In the genomic region with DNA sequence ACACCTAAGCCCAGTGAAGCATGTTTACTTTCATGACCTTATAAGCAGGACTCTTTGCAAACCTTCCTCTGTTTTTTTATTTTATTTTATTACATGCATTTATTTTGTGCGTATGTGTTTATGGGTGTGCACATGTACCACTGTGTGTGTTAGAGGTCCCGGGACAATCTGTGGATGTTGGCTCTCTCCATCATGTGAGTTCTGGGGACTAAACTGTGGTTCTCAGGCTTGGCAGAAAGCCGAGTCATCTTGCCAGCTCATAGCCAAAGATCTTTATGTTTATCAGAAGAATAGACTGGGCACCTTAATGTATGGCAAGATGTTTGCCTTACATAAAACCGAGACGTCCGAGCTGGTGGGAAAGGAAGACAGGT, we compare ENCODE assay signal across 8 mouse cellular contexts. TPM values are rescaled to one million over a fixed set of nuclear protein-coding genes. Genes with fewer than 3 reads are reported as not detected.
DNase-seq lines count a peak whose midpoint lies in the region; ATAC-seq and TF ChIP-seq lines count a peak whose summit lies in the region.

No protein-coding gene starts in this region.

- no peaks in the 10 kb centered on the region for H3K36me3 ChIP-seq in forebrain, embryonic 11.5 days (ENCODE audit: control insufficient read depth, insufficient read depth, low read length)
- H3K36me3 ChIP-seq in forebrain, embryonic 16.5 days (ENCODE audit: control insufficient read depth, insufficient read depth), result no peaks in the 10 kb centered on the region
- H3K36me3 ChIP-seq in kidney, postnatal 0 days (ENCODE audit: insufficient read depth, low read length), result no peaks in the 10 kb centered on the region
- no peaks in the 10 kb centered on the region for H3K36me3 ChIP-seq in forebrain, embryonic 12.5 days (replicated peaks)
- H3K36me3 ChIP-seq in midbrain, embryonic 14.5 days (ENCODE audit: control insufficient read depth, insufficient read depth, low read length), result no peaks in the 10 kb centered on the region

- no peaks in the 10 kb centered on the region for H3K27me3 ChIP-seq in forebrain, embryonic 11.5 days (ENCODE audit: control insufficient read depth, insufficient read depth, low read length)
- H3K27me3 ChIP-seq in forebrain, embryonic 16.5 days (replicated peaks; ENCODE audit: control insufficient read depth, insufficient read depth, low read length), result no peaks in the 10 kb centered on the region
- no peaks in the 10 kb centered on the region for H3K27me3 ChIP-seq in kidney, postnatal 0 days (ENCODE audit: insufficient read depth, low read length)
- H3K27me3 ChIP-seq in forebrain, embryonic 12.5 days, result peaks cover 14% of the 10 kb centered on the region; the same call in 1 of the 2 replicates
- H3K27me3 ChIP-seq in midbrain, embryonic 14.5 days (ENCODE audit: control insufficient read depth, insufficient read depth, low read length), result no peaks in the 10 kb centered on the region

- WGBS in forebrain, embryonic 11.5 days, result 64% methylated on average over 6 of the region's 6 CpGs
- 28% methylated on average over 6 of the region's 6 CpGs for WGBS in forebrain, embryonic 16.5 days
- WGBS in kidney, postnatal 0 days, result 58% methylated on average over 6 of the region's 6 CpGs
- 46% methylated on average over 6 of the region's 6 CpGs for WGBS in forebrain, embryonic 12.5 days
- WGBS in midbrain, embryonic 14.5 days, result 50% methylated on average over 6 of the region's 6 CpGs

- 0 out of 2 replicates have a peak, but pooled peaks have one; percentile 1 for ATAC-seq in forebrain, embryonic 11.5 days (replicated peaks; ENCODE audit: low FRiP score)
- ATAC-seq in forebrain, embryonic 16.5 days, result no peak
- no peak for ATAC-seq in kidney, postnatal 0 days (replicated peaks; ENCODE audit: low FRiP score, low read depth)
- peak; percentile 28; the same call in 1 of the 2 replicates for ATAC-seq in forebrain, embryonic 12.5 days (ENCODE audit: low FRiP score)
- ATAC-seq in midbrain, embryonic 14.5 days (ENCODE audit: low FRiP score, low TSS enrichment), result no peak
- no peak for ATAC-seq in megakaryocyte, adult 5-6 weeks (ENCODE audit: poor library complexity, severe bottlenecking)

- no peak overlapping the region for H3K4me2 ChIP-seq in forebrain, embryonic 11.5 days (ENCODE audit: low read depth, low read length, severe bottlenecking)
- no peak overlapping the region; the same call in 1 of the 2 replicates for H3K4me2 ChIP-seq in forebrain, embryonic 16.5 days (ENCODE audit: low read length)
- H3K4me2 ChIP-seq in kidney, postnatal 0 days (ENCODE audit: low read length), result no peak overlapping the region
- no peak overlapping the region for H3K4me2 ChIP-seq in forebrain, embryonic 12.5 days
- H3K4me2 ChIP-seq in midbrain, embryonic 14.5 days (ENCODE audit: low read length), result no peak overlapping the region

- H3K27ac ChIP-seq in forebrain, embryonic 11.5 days (ENCODE audit: low read depth, low read length), result peak overlapping the region; percentile 67; the same call in 1 of the 2 replicates
- H3K27ac ChIP-seq in forebrain, embryonic 16.5 days (ENCODE audit: low read length), result no peak overlapping the region
- H3K27ac ChIP-seq in kidney, postnatal 0 days, result peak overlapping the region; percentile 79
- H3K27ac ChIP-seq in forebrain, embryonic 12.5 days, result peak overlapping the region; percentile 82
- 0 out of 2 replicates have a peak overlapping the region, but pooled peaks have one; percentile 5 for H3K27ac ChIP-seq in midbrain, embryonic 14.5 days (replicated peaks; ENCODE audit: low read depth, low read length)

- H3K4me3 ChIP-seq in forebrain, embryonic 11.5 days (ENCODE audit: low read depth, low read length), result no peak overlapping the region
- H3K4me3 ChIP-seq in forebrain, embryonic 16.5 days (replicated peaks; ENCODE audit: low read length), result no peak overlapping the region
- no peak overlapping the region for H3K4me3 ChIP-seq in kidney, postnatal 0 days (replicated peaks; ENCODE audit: low read depth, low read length)
- no peak overlapping the region for H3K4me3 ChIP-seq in forebrain, embryonic 12.5 days (replicated peaks)
- H3K4me3 ChIP-seq in midbrain, embryonic 14.5 days (replicated peaks; ENCODE audit: low read depth, low read length), result no peak overlapping the region

- peaks cover 16% of the 10 kb centered on the region; the same call in 1 of the 2 replicates for H3K4me1 ChIP-seq in forebrain, embryonic 11.5 days (replicated peaks; ENCODE audit: control insufficient read depth, insufficient read depth, low read length)
- H3K4me1 ChIP-seq in forebrain, embryonic 16.5 days (replicated peaks; ENCODE audit: control insufficient read depth, insufficient read depth, low read length), result peaks cover 20% of the 10 kb centered on the region
- H3K4me1 ChIP-seq in kidney, postnatal 0 days (replicated peaks; ENCODE audit: insufficient read depth, low read length), result peaks cover 14% of the 10 kb centered on the region; the same call in 1 of the 2 replicates
- peaks cover 23% of the 10 kb centered on the region for H3K4me1 ChIP-seq in forebrain, embryonic 12.5 days
- H3K4me1 ChIP-seq in midbrain, embryonic 14.5 days (ENCODE audit: control insufficient read depth, insufficient read depth, low read length), result peaks cover 18% of the 10 kb centered on the region

- no peak overlapping the region for H3K9ac ChIP-seq in forebrain, embryonic 11.5 days (ENCODE audit: low read length)
- no peak overlapping the region for H3K9ac ChIP-seq in forebrain, embryonic 16.5 days (replicated peaks; ENCODE audit: low read depth, low read length)
- H3K9ac ChIP-seq in kidney, postnatal 0 days (ENCODE audit: low read depth, low read length), result no peak overlapping the region
- H3K9ac ChIP-seq in forebrain, embryonic 12.5 days, result no peak overlapping the region
- H3K9ac ChIP-seq in midbrain, embryonic 14.5 days (replicated peaks; ENCODE audit: low read length), result no peak overlapping the region

- no peak for TF ChIP-seq CTCF in kidney, postnatal 0 days (IDR thresholded peaks at IDR 0.05; ENCODE audit: low read depth)

- no peaks in the 10 kb centered on the region for H3K9me3 ChIP-seq in forebrain, embryonic 11.5 days (ENCODE audit: control insufficient read depth, low read length)
- no peaks in the 10 kb centered on the region for H3K9me3 ChIP-seq in forebrain, embryonic 16.5 days (ENCODE audit: control insufficient read depth, low read length)
- H3K9me3 ChIP-seq in kidney, postnatal 0 days (replicated peaks; ENCODE audit: low read length), result no peaks in the 10 kb centered on the region
- H3K9me3 ChIP-seq in forebrain, embryonic 12.5 days, result no peaks in the 10 kb centered on the region
- H3K9me3 ChIP-seq in midbrain, embryonic 14.5 days (ENCODE audit: control insufficient read depth, low read length), result no peaks in the 10 kb centered on the region

- no peak for DNase-seq in forebrain, embryonic 11.5 days (ENCODE audit: low spot score)
- DNase-seq in kidney, postnatal 0 days (ENCODE audit: low spot score), result no peak
- DNase-seq in kidney, adult 8-10 months, result no peak
- DNase-seq in midbrain, embryonic 14.5 days, result peak; percentile 27
- no peak for DNase-seq in frontal cortex, adult 2 months (ENCODE audit: extremely low spot score in 1 of 2, low spot score in 1 of 2)

RNA-seq across cellular contexts. Expression of a gene that starts 27.8 kb away (rescaled TPM):
- polyA plus RNA-seq in forebrain, embryonic 11.5 days (2014; fragmentation: Nextera tagmentation; extraction: Ambion mirVana), result 8.5 and 8.8 TPM in 2 replicates
- 8.8 TPM in 2 replicates for polyA plus RNA-seq in forebrain, embryonic 16.5 days (2015; fragmentation: Nextera tagmentation; extraction: Ambion mirVana)
- polyA plus RNA-seq in kidney, postnatal 0 days (2015; fragmentation: Nextera tagmentation; extraction: Ambion mirVana), result 17.6 and 18.2 TPM in 2 replicates
- 10.2 and 11.4 TPM in 2 replicates for polyA plus RNA-seq in forebrain, embryonic 12.5 days (2016; fragmentation: Nextera tagmentation; extraction: Ambion mirVana)
- polyA plus RNA-seq in midbrain, embryonic 14.5 days (2014; fragmentation: Nextera tagmentation; extraction: Ambion mirVana), result 3.8 and 4.4 TPM in 2 replicates
- polyA plus RNA-seq in frontal cortex, adult 2 months (2012; rRNA removed), result 25.7 and 27.8 TPM in 2 replicates
- 29.6 and 35.7 TPM in 2 replicates for total RNA-seq in megakaryocyte, adult 5-6 weeks (2015)
- 15.9 and 17.6 TPM in 2 replicates for total RNA-seq in megakaryocyte, adult 5-6 weeks (2017)

Comparison
In these comparisons a context has a peak if more than half of its experiments do, and no peak if none do; other contexts are left out.
1. ATAC-seq: peak in forebrain, embryonic 11.5 days (single experiment) and forebrain, embryonic 12.5 days (single experiment); none in forebrain, embryonic 16.5 days (single experiment), kidney, postnatal 0 days (single experiment), midbrain, embryonic 14.5 days (single experiment) and megakaryocyte, adult 5-6 weeks (single experiment).